In the genomic region with DNA sequence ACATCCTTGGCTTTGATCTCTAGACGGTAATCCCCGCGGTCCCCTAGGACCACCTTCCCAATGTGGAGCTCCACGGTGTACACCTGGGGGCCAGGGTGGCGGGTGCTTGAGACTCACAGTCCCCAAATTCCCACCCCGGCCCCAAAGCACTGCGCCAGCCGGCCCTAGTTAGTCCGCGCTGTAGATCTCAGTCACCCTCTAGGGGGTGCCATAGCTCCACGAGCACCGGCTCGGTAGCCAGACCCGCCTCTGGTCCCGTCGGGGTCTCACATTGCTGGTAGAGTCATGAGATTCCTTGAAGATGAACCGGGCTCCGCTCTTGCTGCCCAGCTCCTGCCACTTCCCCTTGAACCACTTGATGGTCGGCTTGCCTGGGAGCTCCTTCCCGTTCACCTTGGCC, we compare ENCODE assay signal across 8 mouse cellular contexts. TPM values are rescaled to one million over a fixed set of nuclear protein-coding genes. Genes with fewer than 3 reads are reported as not detected.
DNase-seq lines count a peak whose midpoint lies in the region; ATAC-seq and TF ChIP-seq lines count a peak whose summit lies in the region.

No protein-coding gene starts in this region.

- TF ChIP-seq EP300 in MEL (IDR thresholded peaks at IDR 0.05; ENCODE audit: low read depth in 1 of 2, low read length in 2 of 2): no peak

- no peak overlapping the region for H3K27ac ChIP-seq in MEL (ENCODE audit: control insufficient read depth, low read depth, low read length)
- H3K27ac ChIP-seq in heart, embryonic 13.5 days (replicated peaks): no peak overlapping the region
- H3K27ac ChIP-seq in kidney, postnatal 0 days: no peak overlapping the region

- no peaks in the 10 kb centered on the region for H3K4me1 ChIP-seq in MEL (ENCODE audit: control insufficient read depth in 1 of 2, insufficient read depth in 2 of 2, low read length in 2 of 2)
- peaks cover 19% of the 10 kb centered on the region for H3K4me1 ChIP-seq in heart, embryonic 13.5 days
- no peaks in the 10 kb centered on the region for H3K4me1 ChIP-seq in kidney, postnatal 0 days (replicated peaks; ENCODE audit: insufficient read depth, low read length)

- no peak overlapping the region for H3K9ac ChIP-seq in MEL (ENCODE audit: control insufficient read depth, low read depth, low read length, poor library complexity, severe bottlenecking)
- peak overlapping the region; percentile 63 for H3K9ac ChIP-seq in heart, embryonic 13.5 days
- H3K9ac ChIP-seq in kidney, postnatal 0 days (ENCODE audit: low read depth, low read length): no peak overlapping the region

- H3K27me3 ChIP-seq in C2C12 (ENCODE audit: control insufficient read depth, insufficient read depth, insufficient read length) (peaks cover 27% of the 10 kb centered on the region), MEL (ENCODE audit: control insufficient read depth in 1 of 2, insufficient read depth in 2 of 2, low read length in 2 of 2) (peaks cover 0 to 2% of the 10 kb centered on the region in 2 experiments; a peak in 3 of 4 replicates)
- peaks cover 89% of the 10 kb centered on the region for H3K27me3 ChIP-seq in heart, embryonic 13.5 days (replicated peaks)
- H3K27me3 ChIP-seq in kidney, postnatal 0 days (ENCODE audit: insufficient read depth, low read length): 0 out of 2 replicates have a peak, but pooled peaks cover 7% of the 10 kb centered on the region

- DNase-seq in MEL (ENCODE audit: low read depth, low spot score): no peak
- peak; percentile 86 for DNase-seq in embryo, embryonic 10 days (ENCODE audit: low spot score)
- peak; percentile 72 for DNase-seq in kidney, postnatal 0 days (ENCODE audit: low spot score)
- DNase-seq in lung, postnatal 10 days: peak; percentile 77
- DNase-seq in ovary, postnatal 36 days (ENCODE audit: low spot score): peak; percentile 53
- DNase-seq in frontal cortex, postnatal 14 days (ENCODE audit: low spot score in 2 of 2): no peak

- TF ChIP-seq RAD21 in MEL (IDR thresholded peaks at IDR 0.05; ENCODE audit: low read depth, low read length): peak; percentile 36

- H3K79me3 ChIP-seq in C2C12 (ENCODE audit: low read depth): no peaks in the 10 kb centered on the region

- H3K79me2 ChIP-seq in C2C12 (ENCODE audit: control insufficient read depth, insufficient read depth): no peaks in the 10 kb centered on the region
- H3K79me2 ChIP-seq in MEL (ENCODE audit: control insufficient read depth, insufficient read depth, low read length, poor library complexity): no peaks in the 10 kb centered on the region

- H3K4me2 ChIP-seq in heart, embryonic 13.5 days: peak overlapping the region; percentile 51
- H3K4me2 ChIP-seq in kidney, postnatal 0 days (ENCODE audit: low read length): peak overlapping the region; percentile 28; the same call in 1 of the 2 replicates

- H3K4me3 ChIP-seq in C2C12 (ENCODE audit: insufficient read depth, poor library complexity, severe bottlenecking) (no peak overlapping the region), MEL (ENCODE audit: control insufficient read depth in 1 of 2, insufficient read depth in 1 of 2, low read depth in 2 of 2, low read length in 2 of 2) (no peak overlapping the region)
- H3K4me3 ChIP-seq in heart, embryonic 13.5 days: 0 out of 2 replicates have a peak overlapping the region, but pooled peaks have one; percentile 11
- no peak overlapping the region; the same call in 1 of the 2 replicates for H3K4me3 ChIP-seq in kidney, postnatal 0 days (replicated peaks; ENCODE audit: low read depth, low read length)

- WGBS in heart, embryonic 13.5 days: 2% methylated on average over 20 of the region's 20 CpGs
- 1% methylated on average over 20 of the region's 20 CpGs for WGBS in kidney, postnatal 0 days

- no peaks in the 10 kb centered on the region for H3K9me3 ChIP-seq in MEL (replicated peaks; ENCODE audit: insufficient read depth, low read length)
- H3K9me3 ChIP-seq in heart, embryonic 13.5 days: no peaks in the 10 kb centered on the region
- H3K9me3 ChIP-seq in kidney, postnatal 0 days (replicated peaks; ENCODE audit: low read length): no peaks in the 10 kb centered on the region

- no peak for ATAC-seq in heart, embryonic 13.5 days (ENCODE audit: extremely low read depth, insufficient number of reproducible peaks, low FRiP score, low TSS enrichment)
- ATAC-seq in kidney, postnatal 0 days (replicated peaks; ENCODE audit: low FRiP score, low read depth): peak; percentile 33; the same call in 1 of the 2 replicates

- H3K36me3 ChIP-seq in C2C12 (ENCODE audit: control insufficient read depth, insufficient read depth) (no peaks in the 10 kb centered on the region), MEL (ENCODE audit: control insufficient read depth in 1 of 2, insufficient read depth in 2 of 2, low read length in 2 of 2) (no peaks in the 10 kb centered on the region)
- no peaks in the 10 kb centered on the region for H3K36me3 ChIP-seq in heart, embryonic 13.5 days
- H3K36me3 ChIP-seq in kidney, postnatal 0 days (ENCODE audit: insufficient read depth, low read length): no peaks in the 10 kb centered on the region

- no peak for TF ChIP-seq POLR2A in MEL (IDR thresholded peaks at IDR 0.05; ENCODE audit: control insufficient read depth in 1 of 2, insufficient read depth in 1 of 2, low read depth in 1 of 2, low read length in 2 of 2, poor library complexity in 1 of 2)

- H3ac ChIP-seq in C2C12 (ENCODE audit: control insufficient read depth, insufficient read length, low read depth): no peak overlapping the region

- peak; percentile 62 for TF ChIP-seq CTCF in C2C12 (IDR thresholded peaks at IDR 0.05; ENCODE audit: control insufficient read depth, insufficient read depth, insufficient read length)
- peak; percentile 19 to 56 (median 40); a peak in 5 of 6 replicates for TF ChIP-seq CTCF in MEL (IDR thresholded peaks at IDR 0.05 in 2 of 3, conservative IDR thresholded peaks at IDR 0.05 in 1 of 3; ENCODE audit: control insufficient read depth in 1 of 3, insufficient read depth in 1 of 3, low read depth in 2 of 3, low read length in 3 of 3, poor library complexity in 1 of 3, severe bottlenecking in 1 of 3)
- TF ChIP-seq CTCF in kidney, postnatal 0 days (IDR thresholded peaks at IDR 0.05; ENCODE audit: low read depth): peak; percentile 81

TF ChIP-seq in C2C12, 6 proteins besides CTCF, POLR2A, EP300 and RAD21:
- TF ChIP-seq MAX (IDR thresholded peaks at IDR 0.05): no peak
- no peak for TF ChIP-seq FOSL1 (IDR thresholded peaks at IDR 0.05; ENCODE audit: insufficient read depth, low read length, poor library complexity, severe bottlenecking)
- no peak for TF ChIP-seq USF1 (IDR thresholded peaks at IDR 0.05; ENCODE audit: low read depth)
- no peak for TF ChIP-seq MYOG (IDR thresholded peaks at IDR 0.05; ENCODE audit: control insufficient read depth, extremely low read depth, insufficient read length)
- TF ChIP-seq CEBPB (IDR thresholded peaks at IDR 0.05; ENCODE audit: low read depth): no peak
- no peak for TF ChIP-seq MYOD1 (IDR thresholded peaks at IDR 0.05; ENCODE audit: control insufficient read depth, insufficient read length, low read depth)

TF ChIP-seq in MEL, 35 proteins besides CTCF, POLR2A, EP300 and RAD21:
- TF ChIP-seq SMC3 (IDR thresholded peaks at IDR 0.05; ENCODE audit: low read depth, low read length) (peak; percentile 14; the same call in 1 of the 2 replicates), TBP (IDR thresholded peaks at IDR 0.05; ENCODE audit: low read depth, low read length) (no peak)

RNA-seq across cellular contexts. Expression of gene Mybpc2, which starts 2.7 kb away (rescaled TPM):
- polyA plus RNA-seq in C2C12 (2012; fragmentation: generic; extraction: Trizol): not detected
- total RNA-seq in MEL (2012; rRNA removed): not detected in 2 replicates
- polyA plus RNA-seq in MEL (2012; ENCODE audit: insufficient read depth in 1 of 2, insufficient read length in 2 of 2, low read depth in 1 of 2, low replicate concordance in 2 of 2, missing spikeins in 1 of 2): not detected
- polyA plus RNA-seq in heart, embryonic 13.5 days (2015; fragmentation: Nextera tagmentation; extraction: Ambion mirVana): 2.2 and 2.4 TPM in 2 replicates
- polyA plus RNA-seq in kidney, postnatal 0 days (2015; fragmentation: Nextera tagmentation; extraction: Ambion mirVana): 0.08 and 0.11 TPM in 2 replicates

RNA-seq across cellular contexts. Expression of gene Spib, which starts 10.2 kb away (rescaled TPM):
- polyA plus RNA-seq in C2C12 (2012; fragmentation: generic; extraction: Trizol) (0.01 TPM), MEL (2012; ENCODE audit: insufficient read depth in 1 of 2, insufficient read length in 2 of 2, low read depth in 1 of 2, low replicate concordance in 2 of 2, missing spikeins in 1 of 2) (under 1 TPM in 1 of 2 experiments, not detected in 1; 0.13 TPM)
- total RNA-seq in MEL (2012; rRNA removed): 0.04 and 0.10 TPM in 2 replicates
- 0.05 and 0.13 TPM in 2 replicates for polyA plus RNA-seq in heart, embryonic 13.5 days (2015; fragmentation: Nextera tagmentation; extraction: Ambion mirVana)
- 0.04 and 0.14 TPM in 2 replicates for polyA plus RNA-seq in kidney, postnatal 0 days (2015; fragmentation: Nextera tagmentation; extraction: Ambion mirVana)

RNA-seq across cellular contexts. Expression of gene Fam71e1, which starts 25.3 kb away (rescaled TPM):
- polyA plus RNA-seq in C2C12 (2012; fragmentation: generic; extraction: Trizol): 0.95 TPM
- 0.69 and 1.2 TPM in 2 replicates for total RNA-seq in MEL (2012; rRNA removed)
- 1 to 10 TPM in 1 of 2 experiments, not detected in 1; 2.0 TPM for polyA plus RNA-seq in MEL (2012; ENCODE audit: insufficient read depth in 1 of 2, insufficient read length in 2 of 2, low read depth in 1 of 2, low replicate concordance in 2 of 2, missing spikeins in 1 of 2)
- 8.5 and 9.1 TPM in 2 replicates for polyA plus RNA-seq in heart, embryonic 13.5 days (2015; fragmentation: Nextera tagmentation; extraction: Ambion mirVana)
- polyA plus RNA-seq in kidney, postnatal 0 days (2015; fragmentation: Nextera tagmentation; extraction: Ambion mirVana): 17.1 and 19.2 TPM in 2 replicates

RNA-seq across cellular contexts. Expression of gene Emc10, which starts 25.4 kb away (rescaled TPM):
- polyA plus RNA-seq in C2C12 (2012; fragmentation: generic; extraction: Trizol): 93.5 TPM
- total RNA-seq in MEL (2012; rRNA removed): 81.3 and 91.4 TPM in 2 replicates
- polyA plus RNA-seq in MEL (2012; ENCODE audit: insufficient read depth in 1 of 2, insufficient read length in 2 of 2, low read depth in 1 of 2, low replicate concordance in 2 of 2, missing spikeins in 1 of 2): 100 to 1,000 TPM in 1 of 2 experiments, not detected in 1; 149 TPM
- polyA plus RNA-seq in heart, embryonic 13.5 days (2015; fragmentation: Nextera tagmentation; extraction: Ambion mirVana): 88.2 and 93.2 TPM in 2 replicates
- polyA plus RNA-seq in kidney, postnatal 0 days (2015; fragmentation: Nextera tagmentation; extraction: Ambion mirVana): 113 and 136 TPM in 2 replicates

RNA-seq across cellular contexts. Expression of gene Pold1, which starts 26.9 kb away (rescaled TPM):
- 66.1 TPM for polyA plus RNA-seq in C2C12 (2012; fragmentation: generic; extraction: Trizol)
- total RNA-seq in MEL (2012; rRNA removed): 82.6 and 87.8 TPM in 2 replicates
- 100 to 1,000 TPM in 1 of 2 experiments, not detected in 1; 104 TPM for polyA plus RNA-seq in MEL (2012; ENCODE audit: insufficient read depth in 1 of 2, insufficient read length in 2 of 2, low read depth in 1 of 2, low replicate concordance in 2 of 2, missing spikeins in 1 of 2)
- polyA plus RNA-seq in heart, embryonic 13.5 days (2015; fragmentation: Nextera tagmentation; extraction: Ambion mirVana): 56.1 and 58.7 TPM in 2 replicates
- polyA plus RNA-seq in kidney, postnatal 0 days (2015; fragmentation: Nextera tagmentation; extraction: Ambion mirVana): 38.0 and 45.9 TPM in 2 replicates

Comparison
In these comparisons a context has a peak if more than half of its experiments do, and no peak if none do; other contexts are left out.
1. DNase-seq: peak in embryo, embryonic 10 days (single experiment), kidney, postnatal 0 days (single experiment), lung, postnatal 10 days (single experiment) and ovary, postnatal 36 days (single experiment); none in MEL (single experiment) and frontal cortex, postnatal 14 days (0 of 2).
2. Peak in every context shown above with its lines, with median percentiles within 50 percentile points of each other: CTCF ChIP-seq.